Mouse (Mus musculus) liver, adult 2 months (tissue): ENCODE measurements around the gene Aldh3a1.

Experiments
- CTCF ChIP-seq: fragments of 200-500 bp; IDR thresholded peaks from 2 replicates; pipeline ENCODE4 v1.5.1; 2011; ENCODE audit warnings: low read depth, low read length, control low read depth
- POLR2A ChIP-seq: fragments of 200-500 bp; IDR thresholded peaks from 2 replicates; pipeline ENCODE4 v1.6.1; 2011; ENCODE audit warnings: low read length, control low read depth; ENCODE audit not compliant: insufficient read depth; ENCODE audit errors: extremely low read depth

- TF ChIP-seq POLR2A (no peak), CTCF (no peak)
Measured at GRCm38 (mm10) chr11:61163341-61163740, 44.0 kb upstream of the Aldh3a1 start.
